Comparison of ENCODE assay signal across 22 mouse cellular contexts in the genomic region with DNA sequence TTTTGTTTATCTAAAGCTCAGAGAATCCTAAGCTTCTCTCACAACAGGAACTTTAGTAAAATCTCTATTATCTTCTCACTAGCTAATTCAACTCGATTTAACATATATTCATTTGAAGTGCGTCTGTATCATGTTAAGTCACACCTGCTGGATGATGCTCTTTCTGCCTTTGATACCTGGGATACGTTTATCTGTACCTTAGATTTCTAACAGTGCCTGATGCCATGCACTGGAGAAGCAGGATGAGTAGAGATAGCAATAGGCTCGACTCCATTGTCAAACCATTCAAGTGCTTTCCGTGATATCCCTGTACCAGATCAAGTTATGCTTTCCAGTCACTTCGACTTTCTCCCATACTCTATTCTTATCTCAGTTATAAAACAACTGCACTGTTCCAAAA.
"Had no signal": no experiment of that assay in that cellular context is flagged by ENCODE, and none has a peak within 500 bp of the region (broad histone marks: within the 10 kb centered on the region; RNA-seq: fewer than 3 reads in every experiment).

No protein-coding gene starts in this region.

- H3K9ac ChIP-seq: kidney, embryonic 15.5 days; limb, embryonic 12.5 days; limb, embryonic 15.5 days; liver, embryonic 14.5 days; lung, embryonic 15.5 days; neural tube, embryonic 12.5 days; neural tube, embryonic 15.5 days; stomach, embryonic 15.5 days had no signal

- H3K4me1 ChIP-seq: kidney, embryonic 15.5 days; limb, embryonic 12.5 days; limb, embryonic 15.5 days; lung, embryonic 15.5 days; megakaryocyte, embryonic 14.5 days; neural tube, embryonic 12.5 days; stomach, embryonic 15.5 days had no signal

- DNase-seq: kidney, adult 11 months; kidney, adult 8-10 months; kidney, postnatal 10 days; kidney, postnatal 36 days; left cerebral cortex, postnatal 4 days; lung, adult 18-20 months; lung, postnatal 10 days; lung, postnatal 36 days; right cerebral cortex, postnatal 14 days; spleen, adult 18-20 months; thymus, postnatal 25 days had no signal

- H3K4me3 ChIP-seq: kidney, embryonic 15.5 days; limb, embryonic 12.5 days; limb, embryonic 15.5 days; lung, embryonic 15.5 days; megakaryocyte, embryonic 14.5 days; midbrain, embryonic 10.5 days; neural tube, embryonic 12.5 days; neural tube, embryonic 15.5 days; stomach, embryonic 15.5 days had no signal

- H3K27me3 ChIP-seq: kidney, embryonic 15.5 days; limb, embryonic 12.5 days; limb, embryonic 15.5 days; lung, embryonic 15.5 days; megakaryocyte, embryonic 14.5 days; neural tube, embryonic 12.5 days; neural tube, embryonic 15.5 days; stomach, embryonic 15.5 days had no signal

- H3K36me3 ChIP-seq: kidney, embryonic 15.5 days; limb, embryonic 12.5 days; limb, embryonic 15.5 days; lung, embryonic 15.5 days; midbrain, embryonic 10.5 days; neural tube, embryonic 12.5 days; neural tube, embryonic 15.5 days; stomach, embryonic 15.5 days had no signal

- H3K4me2 ChIP-seq: kidney, embryonic 15.5 days; limb, embryonic 12.5 days; limb, embryonic 15.5 days; liver, embryonic 11.5 days; lung, embryonic 15.5 days; neural tube, embryonic 12.5 days; neural tube, embryonic 15.5 days; stomach, embryonic 15.5 days had no signal

- H3K9me3 ChIP-seq: kidney, embryonic 15.5 days; limb, embryonic 12.5 days; limb, embryonic 15.5 days; lung, embryonic 15.5 days; megakaryocyte, embryonic 14.5 days; midbrain, embryonic 10.5 days; neural tube, embryonic 12.5 days; neural tube, embryonic 15.5 days; stomach, embryonic 15.5 days had no signal

- H3K27ac ChIP-seq: kidney, embryonic 15.5 days; limb, embryonic 12.5 days; limb, embryonic 15.5 days; liver, embryonic 14.5 days; lung, embryonic 15.5 days; midbrain, embryonic 10.5 days; neural tube, embryonic 12.5 days; neural tube, embryonic 15.5 days; stomach, embryonic 15.5 days had no signal
